Mouse (Mus musculus): ENCODE measurements at regions not wholly inside any gene's neighbourhood (a gene's known extent, or its start where the extent isn't known, plus 50 kb on each side); places are given as distances from the start of the nearest gene placed in this dataset.

DNA sequence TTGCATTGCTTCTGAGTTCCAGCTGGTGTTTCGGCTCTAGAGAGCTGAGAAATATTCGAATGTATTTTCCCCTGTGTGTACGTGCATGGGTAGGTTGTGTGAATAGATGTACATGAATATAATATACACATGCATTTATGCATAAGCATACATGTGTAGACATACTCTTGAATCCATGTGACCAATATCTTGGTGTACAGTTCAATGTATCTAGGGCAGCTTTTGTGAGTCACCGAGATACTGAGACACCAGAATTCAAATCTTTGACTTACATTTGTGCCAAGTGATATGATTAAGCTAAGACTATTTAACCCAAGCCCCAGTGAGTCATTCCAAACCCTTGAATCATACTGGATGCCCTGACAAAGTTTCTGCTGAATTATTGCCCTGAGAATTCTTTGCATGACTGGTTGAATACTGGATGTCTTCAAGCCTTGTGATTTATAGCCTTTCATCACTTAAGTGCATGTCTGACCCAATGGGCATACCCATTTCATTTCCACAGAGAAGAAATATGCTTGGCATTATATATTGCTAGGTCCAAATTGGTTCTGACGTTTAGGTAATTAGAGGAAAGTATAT is 103.3 kb upstream of the Tsc22d2 start:
- Histone ChIP-seq H3K4me1 (ENCODE audit: control insufficient read depth, insufficient read depth, low read length) (no peaks in the 10 kb centered on the region), H3K27ac (ENCODE audit: low read length) (no peak overlapping the region), H3K36me3 (ENCODE audit: control insufficient read depth, insufficient read depth, low read length) (no peaks in the 10 kb centered on the region), H3K9me3 (replicated peaks; ENCODE audit: control insufficient read depth, low read length, poor library complexity, severe bottlenecking) (no peaks in the 10 kb centered on the region), H3K4me3 (ENCODE audit: low read depth, low read length) (no peak overlapping the region), H3K9ac (ENCODE audit: low read depth, low read length) (no peak overlapping the region), H3K4me2 (ENCODE audit: low read length) (no peak overlapping the region), H3K27me3 (ENCODE audit: control insufficient read depth, insufficient read depth, low read depth, low read length) (no peaks in the 10 kb centered on the region)
- 89% methylated on average over 5 of the region's 5 CpGs for WGBS
- ATAC-seq: no peak

- H3K4me2 ChIP-seq (ENCODE audit: low read length): no peak overlapping the region
- no peak overlapping the region for H3K27ac ChIP-seq (ENCODE audit: low read length)
- no peak overlapping the region for H3K4me3 ChIP-seq (ENCODE audit: low read depth, low read length)
- 71% methylated on average over 6 of the region's 6 CpGs for WGBS
- H3K9ac ChIP-seq (ENCODE audit: low read depth, low read length): no peak overlapping the region
- no peak for ATAC-seq
- H3K27me3 ChIP-seq (ENCODE audit: control insufficient read depth, insufficient read depth, low read depth, low read length): no peaks in the 10 kb centered on the region
- no peaks in the 10 kb centered on the region for H3K36me3 ChIP-seq (ENCODE audit: control insufficient read depth, insufficient read depth, low read length)
- H3K9me3 ChIP-seq (replicated peaks; ENCODE audit: control insufficient read depth, low read length, poor library complexity, severe bottlenecking): no peaks in the 10 kb centered on the region
- H3K4me1 ChIP-seq (ENCODE audit: control insufficient read depth, insufficient read depth, low read length): no peaks in the 10 kb centered on the region
These were observed 101.9 kb upstream of the Tsc22d2 start for GRCm38 (mm10) chr3:58312623-58313022.

- no peaks in the 10 kb centered on the region for H3K27me3 ChIP-seq (ENCODE audit: control insufficient read depth, insufficient read depth, low read depth, low read length)
- ATAC-seq: no peak
- H3K36me3 ChIP-seq (ENCODE audit: control insufficient read depth, insufficient read depth, low read length): no peaks in the 10 kb centered on the region
- H3K4me1 ChIP-seq (ENCODE audit: control insufficient read depth, insufficient read depth, low read length): no peaks in the 10 kb centered on the region
- H3K27ac ChIP-seq (ENCODE audit: low read length): no peak overlapping the region
- no peak overlapping the region for H3K9ac ChIP-seq (ENCODE audit: low read depth, low read length)
- no peak overlapping the region for H3K4me3 ChIP-seq (ENCODE audit: low read depth, low read length)
- WGBS: 90% methylated on average over 6 of the region's 6 CpGs
- no peaks in the 10 kb centered on the region for H3K9me3 ChIP-seq (replicated peaks; ENCODE audit: control insufficient read depth, low read length, poor library complexity, severe bottlenecking)
- H3K4me2 ChIP-seq (ENCODE audit: low read length): no peak overlapping the region
These were observed 99.3 kb upstream of the Tsc22d2 start for GRCm38 (mm10) chr3:58315236-58315635.

GRCm38 (mm10) chr3:58317240-58317639 is 97.3 kb upstream of the Tsc22d2 start:
- no peaks in the 10 kb centered on the region for H3K4me1 ChIP-seq (ENCODE audit: control insufficient read depth, insufficient read depth, low read length)
- no peak overlapping the region for H3K4me2 ChIP-seq (ENCODE audit: low read length)
- WGBS: 63% methylated on average over 2 of the region's 2 CpGs
- no peak for ATAC-seq
- H3K36me3 ChIP-seq (ENCODE audit: control insufficient read depth, insufficient read depth, low read length): no peaks in the 10 kb centered on the region
- H3K27ac ChIP-seq (ENCODE audit: low read length): no peak overlapping the region
- no peaks in the 10 kb centered on the region for H3K9me3 ChIP-seq (replicated peaks; ENCODE audit: control insufficient read depth, low read length, poor library complexity, severe bottlenecking)
- H3K27me3 ChIP-seq (ENCODE audit: control insufficient read depth, insufficient read depth, low read depth, low read length): no peaks in the 10 kb centered on the region
- no peak overlapping the region for H3K9ac ChIP-seq (ENCODE audit: low read depth, low read length)
- no peak overlapping the region for H3K4me3 ChIP-seq (ENCODE audit: low read depth, low read length)

DNA sequence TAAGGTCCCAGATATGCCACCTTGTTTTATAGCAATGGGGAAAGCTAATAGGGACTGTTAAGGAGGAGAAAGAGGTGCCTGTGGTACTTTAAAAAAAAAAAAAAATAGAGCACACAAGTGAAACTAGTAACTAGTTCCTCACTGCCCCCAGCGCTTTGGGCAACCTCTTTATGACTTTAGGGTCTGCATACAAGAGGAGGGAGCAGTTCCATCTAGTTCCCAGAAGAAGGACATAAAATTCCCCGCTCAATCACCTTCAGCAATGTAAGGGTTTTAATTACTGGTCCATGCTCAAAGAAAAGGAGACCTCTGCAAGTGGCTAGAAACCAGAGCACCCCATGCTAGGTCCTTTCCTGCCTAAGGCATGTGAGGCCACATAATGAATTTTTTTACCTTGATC is 95.8 kb upstream of the Tsc22d2 start:
- no peak overlapping the region for H3K4me2 ChIP-seq (ENCODE audit: low read length)
- ATAC-seq: no peak
- H3K27ac ChIP-seq (ENCODE audit: low read length): no peak overlapping the region
- H3K9me3 ChIP-seq (replicated peaks; ENCODE audit: control insufficient read depth, low read length, poor library complexity, severe bottlenecking): no peaks in the 10 kb centered on the region
- H3K27me3 ChIP-seq (ENCODE audit: control insufficient read depth, insufficient read depth, low read depth, low read length): no peaks in the 10 kb centered on the region
- WGBS: 85% methylated on average over 2 of the region's 2 CpGs
- H3K4me3 ChIP-seq (ENCODE audit: low read depth, low read length): no peak overlapping the region
- H3K4me1 ChIP-seq (ENCODE audit: control insufficient read depth, insufficient read depth, low read length): no peaks in the 10 kb centered on the region
- H3K36me3 ChIP-seq (ENCODE audit: control insufficient read depth, insufficient read depth, low read length): no peaks in the 10 kb centered on the region
- H3K9ac ChIP-seq (ENCODE audit: low read depth, low read length): no peak overlapping the region

GRCm38 (mm10) chr3:58319463-58319862 is 95.1 kb upstream of the Tsc22d2 start:
- H3K9me3 ChIP-seq (replicated peaks; ENCODE audit: control insufficient read depth, low read length, poor library complexity, severe bottlenecking): no peaks in the 10 kb centered on the region
- no peak overlapping the region for H3K4me2 ChIP-seq (ENCODE audit: low read length)
- no peak for ATAC-seq
- H3K36me3 ChIP-seq (ENCODE audit: control insufficient read depth, insufficient read depth, low read length): no peaks in the 10 kb centered on the region
- WGBS: 79% methylated on average over 1 of the region's 1 CpGs
- no peaks in the 10 kb centered on the region for H3K27me3 ChIP-seq (ENCODE audit: control insufficient read depth, insufficient read depth, low read depth, low read length)
- H3K27ac ChIP-seq (ENCODE audit: low read length): no peak overlapping the region
- H3K4me1 ChIP-seq (ENCODE audit: control insufficient read depth, insufficient read depth, low read length): no peaks in the 10 kb centered on the region
- H3K4me3 ChIP-seq (ENCODE audit: low read depth, low read length): no peak overlapping the region
- no peak overlapping the region for H3K9ac ChIP-seq (ENCODE audit: low read depth, low read length)

- no peak for ATAC-seq
- no peaks in the 10 kb centered on the region for H3K27me3 ChIP-seq (ENCODE audit: control insufficient read depth, insufficient read depth, low read depth, low read length)
- no peak overlapping the region for H3K27ac ChIP-seq (ENCODE audit: low read length)
- no peaks in the 10 kb centered on the region for H3K9me3 ChIP-seq (replicated peaks; ENCODE audit: control insufficient read depth, low read length, poor library complexity, severe bottlenecking)
- H3K4me1 ChIP-seq (ENCODE audit: control insufficient read depth, insufficient read depth, low read length): no peaks in the 10 kb centered on the region
- H3K36me3 ChIP-seq (ENCODE audit: control insufficient read depth, insufficient read depth, low read length): no peaks in the 10 kb centered on the region
- no peak overlapping the region for H3K4me3 ChIP-seq (ENCODE audit: low read depth, low read length)
- 80% methylated on average over 4 of the region's 4 CpGs for WGBS
- H3K4me2 ChIP-seq (ENCODE audit: low read length): no peak overlapping the region
- no peak overlapping the region for H3K9ac ChIP-seq (ENCODE audit: low read depth, low read length)
These were observed 93.7 kb upstream of the Tsc22d2 start for GRCm38 (mm10) chr3:58320812-58321211.

GRCm38 (mm10) chr3:58322322-58322721 is 92.2 kb upstream of the Tsc22d2 start:
- Histone ChIP-seq H3K4me1 (ENCODE audit: control insufficient read depth, insufficient read depth, low read length) (no peaks in the 10 kb centered on the region), H3K4me3 (ENCODE audit: low read depth, low read length) (no peak overlapping the region), H3K4me2 (ENCODE audit: low read length) (no peak overlapping the region), H3K36me3 (ENCODE audit: control insufficient read depth, insufficient read depth, low read length) (no peaks in the 10 kb centered on the region), H3K27ac (ENCODE audit: low read length) (no peak overlapping the region), H3K27me3 (ENCODE audit: control insufficient read depth, insufficient read depth, low read depth, low read length) (no peaks in the 10 kb centered on the region), H3K9ac (ENCODE audit: low read depth, low read length) (no peak overlapping the region), H3K9me3 (replicated peaks; ENCODE audit: control insufficient read depth, low read length, poor library complexity, severe bottlenecking) (no peaks in the 10 kb centered on the region)
- ATAC-seq: no peak
- WGBS: 92% methylated on average over 1 of the region's 1 CpGs

DNA sequence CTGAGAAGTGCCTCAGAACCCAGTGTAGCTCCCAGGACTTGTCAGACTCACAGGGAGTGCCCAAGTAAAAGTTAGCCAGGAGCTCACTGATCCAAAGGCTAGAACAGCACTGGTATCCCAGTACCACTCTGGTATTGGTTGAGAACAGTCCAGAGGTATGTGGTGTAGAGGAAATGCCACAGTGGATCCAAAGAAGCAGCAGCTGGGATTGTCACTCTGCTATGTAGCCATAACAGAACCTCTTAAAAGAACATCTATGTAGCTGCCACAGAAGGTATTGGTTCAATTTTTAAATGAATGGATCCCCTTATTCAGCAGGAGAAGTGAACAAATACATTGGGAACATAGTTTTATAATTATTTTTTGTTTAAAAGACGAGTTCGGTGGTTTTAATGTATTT is 86.8 kb upstream of the Tsc22d2 start:
- no peaks in the 10 kb centered on the region for H3K4me1 ChIP-seq (ENCODE audit: control insufficient read depth, insufficient read depth, low read length)
- no peaks in the 10 kb centered on the region for H3K9me3 ChIP-seq (replicated peaks; ENCODE audit: control insufficient read depth, low read length, poor library complexity, severe bottlenecking)
- H3K27ac ChIP-seq (ENCODE audit: low read length): no peak overlapping the region
- H3K4me3 ChIP-seq (ENCODE audit: low read depth, low read length): no peak overlapping the region
- WGBS: 88% methylated on average over 2 of the region's 2 CpGs
- no peaks in the 10 kb centered on the region for H3K36me3 ChIP-seq (ENCODE audit: control insufficient read depth, insufficient read depth, low read length)
- no peak overlapping the region for H3K9ac ChIP-seq (ENCODE audit: low read depth, low read length)
- no peak overlapping the region for H3K4me2 ChIP-seq (ENCODE audit: low read length)
- no peaks in the 10 kb centered on the region for H3K27me3 ChIP-seq (ENCODE audit: control insufficient read depth, insufficient read depth, low read depth, low read length)
- ATAC-seq: no peak
